Mouse (Mus musculus): ENCODE data around the gene Pik3r3.

Pik3r3 gene

GRCm38 (mm10) chr4:116220071-116220650 is 1.3 kb upstream of the Pik3r3 start:
- DNase-seq (ENCODE audit: low spot score): no peak

- DNase-seq (ENCODE audit: low spot score): peak; percentile 85
Measured at GRCm38 (mm10) chr4:116220780-116221139, 658 bp upstream of the Pik3r3 start.

GRCm38 (mm10) chr4:116221996-116222842 is 801 bp downstream of the Pik3r3 start:
- DNase-seq (ENCODE audit: low spot score): peak; percentile 42

- no peak for DNase-seq (ENCODE audit: low spot score)
Measured at GRCm38 (mm10) chr4:116222843-116223119, 1.4 kb downstream of the Pik3r3 start.

GRCm38 (mm10) chr4:116243377-116243776 is 22.0 kb downstream of the Pik3r3 start:
- DNase-seq (ENCODE audit: low spot score): no peak

GRCm38 (mm10) chr4:116244240-116244639 is 22.8 kb downstream of the Pik3r3 start:
- DNase-seq (ENCODE audit: low spot score): no peak

GRCm38 (mm10) chr4:116245926-116246325 is 24.5 kb downstream of the Pik3r3 start:
- peak; percentile 57 for DNase-seq (ENCODE audit: low spot score)

- DNase-seq (ENCODE audit: low spot score): no peak
Measured at GRCm38 (mm10) chr4:116249986-116250385, 28.6 kb downstream of the Pik3r3 start.

GRCm38 (mm10) chr4:116268220-116268619 is 46.8 kb downstream of the Pik3r3 start:
- DNase-seq (ENCODE audit: low spot score): no peak

GRCm38 (mm10) chr4:116282211-116282610 is 60.8 kb downstream of the Pik3r3 start:
- DNase-seq (ENCODE audit: low spot score): no peak

- no peak for DNase-seq (ENCODE audit: low spot score)
Measured at GRCm38 (mm10) chr4:116291561-116291960, 70.1 kb downstream of the Pik3r3 start.

- DNase-seq (ENCODE audit: low spot score): no peak
Measured at GRCm38 (mm10) chr4:116293296-116293695, 71.9 kb downstream of the Pik3r3 start.

GRCm38 (mm10) chr4:116300878-116301355 is 79.5 kb downstream of the Pik3r3 start:
- no peak for DNase-seq (ENCODE audit: low spot score)

- DNase-seq (ENCODE audit: low spot score): no peak
Measured at GRCm38 (mm10) chr4:116304551-116304950, 83.1 kb downstream of the Pik3r3 start.

GRCm38 (mm10) chr4:116317575-116317974 is 96.2 kb downstream of the Pik3r3 start:
- no peak for DNase-seq (ENCODE audit: low spot score)

- DNase-seq (ENCODE audit: low spot score): no peak
Measured at GRCm38 (mm10) chr4:116322127-116322526, 100.7 kb downstream of the Pik3r3 start.

GRCm38 (mm10) chr4:116329256-116329655 is 107.8 kb downstream of the Pik3r3 start:
- no peak for DNase-seq (ENCODE audit: low spot score)

GRCm38 (mm10) chr4:116336294-116336693 is 114.9 kb downstream of the Pik3r3 start:
- DNase-seq (ENCODE audit: low spot score): no peak

- DNase-seq (ENCODE audit: low spot score): peak; percentile 79
Measured at GRCm38 (mm10) chr4:116342119-116342518, 120.7 kb downstream of the Pik3r3 start.

- peak; percentile 47 for DNase-seq (ENCODE audit: low spot score)
Measured at GRCm38 (mm10) chr4:116352496-116352895, 131.1 kb downstream of the Pik3r3 start.

Measured in testis, postnatal 10 days (tissue).